Mouse (Mus musculus) adrenal gland (tissue): ENCODE measurements around the gene Cdca7.

Source experiments
- intact Hi-C: fragments of 180-260 bp; cut with DNase I; formaldehyde crosslinking; loops from one replicate; pipeline ENCODE4 v1.15.1; 2025

Cdca7 gene

GRCm38 (mm10) chr2:72479818-72480217 lies 3.9 kb downstream of the Cdca7 start:
- intact Hi-C loops: no loop called here

GRCm38 (mm10) chr2:72491650-72492049 lies 15.7 kb downstream of the Cdca7 start:
- intact Hi-C loops: no loop called here

- intact Hi-C loops: no loop called here
These were observed 17.1 kb downstream of the Cdca7 start for GRCm38 (mm10) chr2:72493039-72493438.

GRCm38 (mm10) chr2:72499074-72499721 lies 23.2 kb downstream of the Cdca7 start:
- intact Hi-C loops: no loop called here

- intact Hi-C loops: no loop called here
These were observed 23.9 kb downstream of the Cdca7 start for GRCm38 (mm10) chr2:72499782-72500411.

GRCm38 (mm10) chr2:72502041-72502813 lies 26.3 kb downstream of the Cdca7 start:
- intact Hi-C loops: no loop called here

- intact Hi-C loops: no loop called here
These were observed 27.7 kb downstream of the Cdca7 start for GRCm38 (mm10) chr2:72503646-72504045.

GRCm38 (mm10) chr2:72507855-72508635 lies 32.1 kb downstream of the Cdca7 start:
- intact Hi-C loops: no loop called here

- intact Hi-C loops: no loop called here
These were observed 32.9 kb downstream of the Cdca7 start for GRCm38 (mm10) chr2:72508891-72509290.

GRCm38 (mm10) chr2:72515526-72515925 lies 39.6 kb downstream of the Cdca7 start:
- intact Hi-C loops: loop anchor here (5.0 to 10.0 kb wide), 2 partner anchors 209 to 762 kb away; no protein-coding TSS in a partner anchor

- intact Hi-C loops: loop anchor here (5.0 to 10.0 kb wide), 2 partner anchors 209 to 761 kb away; no protein-coding TSS in a partner anchor
These were observed 40.2 kb downstream of the Cdca7 start for GRCm38 (mm10) chr2:72515971-72516719.

GRCm38 (mm10) chr2:72516720-72517089 lies 40.7 kb downstream of the Cdca7 start:
- intact Hi-C loops: loop anchor here (5.0 to 10.0 kb wide), 2 partner anchors 208 to 761 kb away; no protein-coding TSS in a partner anchor

- intact Hi-C loops: no loop called here
These were observed 48.1 kb downstream of the Cdca7 start for GRCm38 (mm10) chr2:72524022-72524421.

GRCm38 (mm10) chr2:72525556-72525955 lies 49.6 kb downstream of the Cdca7 start:
- intact Hi-C loops: no loop called here

GRCm38 (mm10) chr2:72529026-72529357 lies 53.0 kb downstream of the Cdca7 start:
- intact Hi-C loops: no loop called here

GRCm38 (mm10) chr2:72529358-72530319 lies 53.7 kb downstream of the Cdca7 start:
- intact Hi-C loops: no loop called here

- intact Hi-C loops: no loop called here
These were observed 59.9 kb downstream of the Cdca7 start for GRCm38 (mm10) chr2:72535889-72536288.
